Mouse (Mus musculus) embryo, embryonic 10 days (tissue): Measurements from ENCODE around the gene Fam98c.
"Not testable (repeated sequence)": the region's sequence is repeated elsewhere in the genome, so short reads cannot be mapped to it uniquely, and the experiment has no call there.

Experiments
- DNase-seq: peaks from one replicate; pipeline ENCODE4 v3.0.0-alpha.2; 2015; ENCODE audit warnings: low spot score

Gene Fam98c

DNA sequence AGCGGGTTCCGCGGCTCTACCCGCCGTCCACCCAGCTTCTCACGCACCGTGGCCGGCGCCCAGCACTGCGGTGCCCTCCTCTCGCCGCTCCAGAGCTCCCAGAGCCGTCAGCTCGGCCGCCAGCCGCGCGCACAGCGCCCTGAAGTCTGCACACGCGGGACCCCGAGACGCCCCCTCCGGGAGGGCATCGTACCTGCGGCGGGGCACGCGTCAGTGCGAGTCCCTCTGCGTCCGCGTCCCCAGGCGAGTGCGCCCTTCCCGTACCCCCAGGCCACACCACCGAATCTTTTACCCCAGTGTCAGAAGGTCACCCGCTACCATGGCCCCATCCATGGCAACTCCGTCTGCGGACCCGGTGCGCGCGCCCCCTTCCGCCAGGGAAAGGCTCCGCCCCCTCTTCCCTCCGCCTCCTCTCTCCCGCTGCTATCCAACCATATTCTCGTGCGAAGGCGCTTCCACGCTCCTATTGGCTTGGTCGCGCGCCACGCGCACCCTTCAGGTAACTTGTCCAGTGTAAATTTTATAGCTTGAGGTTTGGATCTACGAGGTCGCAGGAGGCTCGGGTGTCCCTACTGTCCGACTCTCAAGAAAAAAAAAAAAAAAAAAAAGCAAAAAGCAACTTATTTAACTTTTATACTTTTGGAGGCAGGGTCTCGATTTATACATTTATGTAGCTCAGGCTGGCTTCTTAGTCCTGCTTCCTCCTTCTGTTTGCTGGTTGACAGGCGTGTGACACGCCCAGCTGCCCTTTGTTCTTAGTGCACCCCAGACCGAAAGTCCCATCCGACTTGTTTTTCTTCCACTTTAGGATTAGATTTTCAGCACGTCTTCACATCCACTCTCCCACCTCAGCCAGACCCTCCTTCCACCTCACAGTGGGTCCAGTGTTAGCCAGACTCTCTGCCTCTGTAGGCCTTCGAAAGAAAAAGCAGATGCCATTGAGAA, at the start of gene Fam98c:
Gene Fam98c (minus strand): TSS at position 397 of the 945 bp plus-strand sequence.
- DNase-seq = peak; percentile 93

DNA sequence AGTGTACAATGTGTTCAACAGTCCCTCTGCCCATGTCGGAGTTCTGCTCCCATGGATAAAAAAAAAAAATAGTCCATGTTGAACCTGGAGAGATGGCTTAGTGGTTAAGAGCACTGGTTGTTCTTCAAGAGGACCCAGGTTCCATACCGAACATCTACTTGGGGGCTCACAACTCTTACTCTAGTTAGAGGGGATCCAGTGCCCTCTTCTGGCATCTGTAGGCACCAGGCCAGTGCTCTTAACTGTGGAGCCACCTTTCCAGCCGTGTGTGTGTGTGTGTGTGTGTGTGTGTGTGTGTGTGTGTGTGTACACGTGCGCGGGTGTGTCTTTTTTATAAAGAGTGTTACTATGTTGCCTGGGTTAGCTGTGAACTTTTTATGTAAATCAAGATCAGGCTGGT, 46.5 kb upstream of the Fam98c start:
- DNase-seq = no peak

DNA sequence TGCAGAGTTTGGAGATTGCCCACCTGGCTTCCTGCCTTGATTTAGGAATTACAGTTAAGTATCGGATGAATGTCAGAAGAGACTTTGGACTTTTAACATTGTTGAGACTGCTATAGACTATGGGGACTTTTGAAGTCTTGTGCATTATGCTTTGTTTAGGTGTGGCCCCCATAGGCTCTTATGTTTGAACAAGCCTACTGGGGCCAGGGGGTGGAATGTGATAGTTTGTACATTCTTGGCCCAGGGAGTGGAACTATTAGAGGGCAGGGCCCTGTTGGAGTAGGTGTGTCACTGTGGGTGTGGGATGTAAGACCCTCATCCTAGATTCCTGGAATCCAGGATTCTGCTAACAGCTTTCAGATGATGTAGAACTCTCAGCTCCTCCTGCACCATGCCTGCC, 38.2 kb upstream of the Fam98c start:
- not testable (repeated sequence) for DNase-seq

DNA sequence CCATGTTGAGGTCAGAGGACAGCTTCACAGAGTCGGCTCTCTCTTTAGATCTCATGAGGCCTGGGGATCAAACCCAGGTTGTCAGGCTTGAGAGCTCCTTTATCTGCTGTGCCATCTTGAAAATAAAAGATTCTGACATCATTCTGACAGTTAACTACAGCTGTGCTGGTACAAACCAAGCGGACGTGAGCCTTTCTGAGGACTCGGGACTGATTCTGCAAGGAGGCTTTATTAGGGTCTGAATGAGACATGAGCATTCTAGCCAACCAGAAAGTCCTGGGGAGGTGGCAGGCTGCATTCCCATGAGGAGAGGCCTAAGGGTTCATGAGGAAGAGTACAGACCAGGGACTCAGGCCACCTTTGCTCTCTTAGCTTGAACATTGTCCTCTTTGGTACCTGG, 25.3 kb upstream of the Fam98c start:
- DNase-seq = not testable (repeated sequence)

DNA sequence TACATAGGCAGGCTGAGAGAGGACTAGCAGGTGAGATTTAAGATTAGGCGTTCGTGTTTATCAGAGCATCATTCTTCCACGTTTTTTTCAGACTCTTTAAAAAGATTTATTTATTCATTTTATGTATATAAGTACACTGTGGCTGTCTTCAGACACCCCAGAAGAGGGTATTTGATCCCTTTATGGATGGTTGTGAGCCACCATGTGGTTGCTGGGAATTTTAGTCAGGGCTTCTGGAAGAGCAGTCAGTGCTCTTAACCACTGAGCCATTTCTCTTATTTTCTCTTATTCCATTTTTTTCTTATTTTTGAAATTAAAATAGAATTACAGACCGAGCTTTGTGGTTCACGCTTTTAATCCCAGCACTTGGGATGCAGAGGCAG, 24.8 kb upstream of the Fam98c start:
- no peak for DNase-seq

DNA sequence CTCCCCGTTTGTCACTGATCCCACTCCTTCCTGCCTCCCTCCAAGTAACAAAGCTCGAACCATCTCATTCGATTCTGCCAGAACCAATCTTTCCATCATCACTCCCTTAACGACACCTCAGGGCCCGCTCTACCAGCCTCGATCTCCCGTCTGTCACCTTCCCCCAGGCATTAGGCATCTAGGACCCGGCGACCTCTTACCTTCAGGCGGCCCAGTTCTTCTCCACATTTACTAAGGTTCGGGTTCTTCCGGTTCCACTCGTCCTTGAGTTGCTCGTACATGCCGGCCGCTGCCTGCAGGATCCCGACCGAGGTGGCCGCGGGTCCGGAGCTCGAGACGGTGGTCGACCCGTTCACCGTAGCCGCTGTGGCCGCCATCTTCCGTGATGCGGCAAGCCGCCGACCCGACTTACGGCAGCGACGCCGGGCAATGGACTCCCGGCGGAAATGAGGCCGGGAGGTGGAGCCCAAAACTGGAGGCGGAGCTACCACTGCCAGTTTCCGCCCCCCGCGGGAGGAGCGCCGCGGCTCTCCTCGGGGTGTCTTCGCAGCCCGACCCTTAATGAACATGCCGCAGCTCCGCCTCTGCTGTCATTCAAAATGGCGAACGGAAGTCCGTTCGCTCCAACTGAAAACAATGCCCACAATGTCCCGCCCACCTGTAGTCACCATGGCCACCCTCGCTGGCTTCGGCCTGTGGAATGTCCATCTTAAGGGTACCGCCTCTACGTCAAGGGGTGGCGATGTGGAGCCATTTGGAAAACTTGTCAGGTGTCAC, 24.2 kb upstream of the Fam98c start, which contains the start of gene Psmd8:
Gene Psmd8 (minus strand): TSS at position 625 of the 777 bp plus-strand sequence.
- peak; percentile 99 for DNase-seq

DNA sequence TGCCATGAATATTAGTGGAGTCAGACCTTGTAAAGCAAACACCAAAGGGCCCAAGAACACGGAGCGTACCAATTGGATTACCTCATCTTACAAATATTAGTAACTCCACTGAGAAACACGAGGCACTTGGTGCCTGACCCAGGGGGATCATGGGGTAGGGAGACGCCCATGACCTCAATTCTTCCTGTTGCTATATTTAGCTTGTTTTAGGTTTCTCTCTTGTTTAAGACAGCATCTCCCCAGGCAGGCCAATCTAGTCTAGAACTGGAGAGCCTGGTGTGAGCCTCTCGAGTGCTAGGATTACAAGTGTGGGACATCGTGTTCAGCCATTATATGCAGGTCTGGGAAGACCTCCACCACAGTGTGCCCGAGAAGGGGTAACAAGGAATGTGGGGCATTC, 23.3 kb upstream of the Fam98c start:
- no peak for DNase-seq

DNA sequence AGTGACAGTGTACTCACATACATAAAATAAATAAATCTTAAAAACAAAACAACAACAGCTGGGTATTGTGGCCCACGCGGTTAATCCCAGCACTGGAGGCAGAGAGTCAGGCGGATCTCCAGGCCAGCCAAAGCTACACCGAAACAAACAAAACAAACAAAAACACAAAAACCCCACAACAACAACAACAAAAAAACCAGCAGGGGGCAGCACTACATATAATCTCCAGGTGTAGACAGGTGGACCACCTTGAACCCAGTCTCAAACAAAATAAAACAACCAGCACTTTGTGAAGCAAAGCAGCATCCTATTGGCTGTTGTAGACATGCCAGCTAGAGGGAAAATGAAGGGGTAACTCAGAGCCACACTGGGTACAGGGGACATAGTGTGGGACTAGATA, 22.1 kb upstream of the Fam98c start:
- no peak for DNase-seq

DNA sequence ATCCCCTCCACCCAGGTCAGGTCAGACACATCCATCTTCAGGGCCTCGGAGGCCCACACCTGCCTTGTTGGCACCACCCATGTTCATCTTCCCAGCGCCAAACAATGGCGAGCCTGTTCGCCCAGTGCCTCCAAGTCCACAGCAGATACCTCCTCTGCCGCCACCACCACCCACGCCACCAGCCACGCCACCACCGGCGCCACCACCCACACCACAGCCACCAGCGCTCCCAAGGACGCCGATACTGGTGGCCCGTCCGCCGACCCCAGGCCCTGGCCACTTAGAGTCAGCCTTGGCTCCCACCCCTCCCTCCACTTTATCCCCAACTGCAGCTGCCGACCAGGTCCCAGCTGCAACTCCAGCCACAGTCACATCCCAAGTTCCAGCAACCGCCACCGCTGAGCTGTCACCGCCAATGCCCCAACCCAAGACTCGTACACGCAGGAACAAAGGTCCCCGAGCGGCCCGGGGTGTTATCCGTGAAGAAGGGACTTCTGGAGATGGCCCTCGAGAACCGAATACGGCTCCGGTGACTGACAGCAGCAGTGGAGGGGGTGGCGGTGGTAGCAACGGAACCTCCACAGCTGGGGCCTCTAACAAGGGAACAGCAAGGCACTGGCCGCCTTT, 16.5 kb upstream of the Fam98c start:
- no peak for DNase-seq

DNA sequence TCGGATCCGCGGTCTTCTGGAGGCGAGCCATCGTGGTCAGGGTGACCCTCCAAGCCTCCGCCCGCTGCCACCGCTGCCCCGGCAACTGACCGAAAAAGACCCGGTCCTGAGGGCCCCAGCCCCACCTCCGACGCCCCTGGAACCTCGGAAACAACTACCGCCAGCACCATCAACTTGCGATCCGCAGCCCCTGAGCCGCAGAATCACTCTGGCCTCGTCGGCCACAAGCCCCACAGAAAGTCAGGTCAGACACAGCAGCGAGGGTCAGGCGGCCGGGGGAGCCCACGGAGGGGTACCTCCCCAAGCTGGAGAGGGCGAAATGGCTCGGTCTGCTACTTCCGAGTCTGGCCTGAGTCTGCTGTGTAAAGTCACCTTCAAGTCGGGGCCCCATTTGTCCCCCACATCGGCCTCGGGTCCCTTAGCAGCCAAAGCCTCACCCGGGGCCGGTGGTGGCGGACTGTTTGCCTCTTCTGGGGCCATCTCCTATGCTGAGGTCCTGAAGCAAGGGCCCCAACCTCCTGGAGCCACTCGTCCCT, 15.6 kb upstream of the Fam98c start:
- no peak for DNase-seq

DNA sequence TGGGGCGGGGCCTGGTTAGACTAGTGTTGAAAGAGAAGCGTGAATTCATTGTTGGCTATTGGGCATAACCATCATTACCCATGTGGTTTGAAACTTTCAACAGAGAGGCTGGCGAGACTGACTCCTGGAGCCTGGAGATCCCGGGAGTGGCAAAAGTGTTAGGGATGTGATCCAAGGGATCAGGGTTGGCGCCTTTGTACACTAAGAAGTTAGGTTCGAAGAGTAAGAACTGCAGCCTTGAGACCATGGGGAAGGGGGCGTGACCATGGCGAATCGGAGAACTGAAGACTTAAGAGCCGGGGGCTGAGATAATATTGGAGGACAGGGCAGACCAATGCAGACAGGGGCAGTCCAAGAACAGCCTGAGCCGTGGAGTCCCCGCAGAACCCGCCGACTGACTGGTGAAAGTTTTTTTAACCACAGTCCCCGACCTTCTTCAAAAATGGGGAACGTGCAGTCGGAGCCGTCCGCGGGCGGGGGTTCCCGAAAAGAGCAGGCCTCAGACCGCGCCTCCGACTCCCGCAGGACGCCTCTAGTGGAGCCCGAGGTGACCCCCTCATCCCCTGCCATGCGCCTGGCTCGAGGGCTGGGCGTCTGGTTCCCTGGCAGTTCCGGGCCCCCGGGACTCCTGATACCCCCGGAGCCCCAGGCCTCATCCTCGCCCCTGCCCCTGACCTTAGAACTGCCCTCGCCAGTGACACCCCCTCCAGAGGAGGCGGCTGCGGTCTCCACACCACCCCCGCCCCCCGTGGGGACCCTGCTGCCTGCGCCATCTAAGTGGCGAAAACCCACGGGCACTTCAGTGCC, 14.9 kb upstream of the Fam98c start:
- peak; percentile 65 for DNase-seq

DNA sequence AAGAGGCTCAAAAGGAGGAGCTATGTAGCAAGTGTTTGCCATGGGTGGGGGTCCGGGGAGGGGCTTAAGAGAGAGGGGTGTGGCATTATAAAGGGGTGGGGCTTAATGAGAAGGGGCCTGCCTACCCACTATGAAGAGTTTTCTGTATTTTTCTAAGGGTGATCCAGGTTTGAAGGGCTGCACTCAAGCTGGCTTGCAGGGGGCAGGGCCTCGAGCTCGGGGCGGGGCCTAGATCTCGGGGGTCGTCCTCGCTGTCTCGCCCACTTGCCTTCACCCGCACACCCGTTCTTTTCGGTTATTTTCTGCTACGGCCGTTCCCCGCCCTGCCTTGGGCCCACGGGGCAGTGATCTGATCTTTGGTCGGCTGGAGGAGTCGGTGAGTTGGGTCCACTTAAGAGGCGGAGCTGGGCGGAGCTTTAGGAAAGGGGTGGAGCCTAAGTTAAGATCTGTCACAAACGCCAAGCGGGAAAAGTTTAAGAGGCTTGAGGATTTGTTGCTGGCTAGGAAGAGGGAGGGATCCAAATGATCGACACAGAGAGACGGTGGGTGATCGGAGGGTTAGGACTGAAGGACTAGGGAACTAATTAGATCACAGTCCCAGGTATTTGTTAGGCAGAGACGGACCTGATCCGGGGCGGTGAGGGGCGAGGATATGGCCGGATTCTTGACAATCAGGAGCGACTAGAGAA, 14.2 kb upstream of the Fam98c start, which contains the start of the genes Ggn and Spred3:
Gene Ggn (plus strand): TSS at position 145 of the 689 bp plus-strand sequence.
Gene Spred3 (minus strand): TSS at position 346 of the 689 bp plus-strand sequence.
- DNase-seq = peak; percentile 79

DNA sequence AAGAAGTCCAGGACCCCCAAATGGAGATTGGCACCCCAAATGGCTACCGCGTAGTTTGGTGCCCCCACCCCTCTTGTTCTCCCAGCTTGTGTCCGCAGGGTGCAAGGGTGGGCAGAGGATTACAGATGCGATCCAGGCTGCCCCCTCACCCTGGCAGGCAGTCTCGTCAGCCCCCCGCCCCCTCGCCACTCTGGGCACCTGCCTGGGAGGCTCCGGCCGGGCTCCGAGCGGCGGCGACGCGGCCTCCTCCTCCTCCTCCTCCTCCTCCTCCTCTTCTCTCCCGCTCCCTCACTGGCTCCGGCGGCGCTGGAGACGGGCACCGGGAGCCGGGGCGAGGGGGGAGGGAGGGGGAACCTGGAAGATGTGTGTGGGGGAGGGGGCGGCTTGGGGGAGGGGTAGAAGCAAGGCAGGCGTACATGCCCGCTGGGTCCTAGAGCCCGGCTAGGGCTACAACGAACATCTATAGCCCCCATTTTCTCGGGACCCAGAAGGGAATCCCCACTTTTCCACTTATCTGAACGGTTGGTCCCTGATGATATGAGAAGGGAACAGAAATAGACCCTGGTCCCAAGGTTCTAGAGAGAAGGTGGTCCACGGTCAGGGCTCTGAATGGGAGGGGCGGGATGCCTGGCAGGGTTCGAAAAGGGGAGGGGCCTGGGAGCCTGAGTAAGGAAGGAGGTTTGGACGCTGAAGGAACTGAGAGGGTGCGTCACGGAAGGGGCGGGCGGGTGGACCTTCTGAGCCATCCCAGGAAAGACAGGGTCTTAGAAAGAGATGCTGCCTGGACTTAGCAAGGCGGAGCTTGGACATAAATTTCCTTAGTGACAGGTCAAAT, 13.4 kb upstream of the Fam98c start:
- DNase-seq = peak; percentile 90

DNA sequence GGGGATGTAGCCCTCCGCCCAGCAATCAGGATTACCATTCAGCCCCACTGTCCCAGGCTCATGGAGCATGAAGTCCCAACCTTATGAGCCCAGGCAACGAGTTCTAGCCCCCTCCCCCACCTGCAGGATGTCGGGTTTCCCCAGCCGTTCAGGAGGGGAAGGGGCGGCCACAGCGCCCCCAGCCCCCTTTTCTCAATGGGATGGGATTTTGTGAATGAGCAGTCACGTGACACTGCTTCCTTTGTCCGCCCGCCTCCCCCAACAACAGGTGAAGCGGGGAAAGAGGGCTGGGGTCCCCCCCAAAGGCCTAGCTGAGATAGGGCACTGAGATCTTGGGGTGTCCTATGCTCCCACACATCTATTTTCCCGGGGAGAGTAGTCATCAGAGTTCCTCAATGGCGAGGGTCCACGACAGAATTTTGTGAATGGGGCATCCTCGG, 12.8 kb upstream of the Fam98c start:
- peak; percentile 50 for DNase-seq

DNA sequence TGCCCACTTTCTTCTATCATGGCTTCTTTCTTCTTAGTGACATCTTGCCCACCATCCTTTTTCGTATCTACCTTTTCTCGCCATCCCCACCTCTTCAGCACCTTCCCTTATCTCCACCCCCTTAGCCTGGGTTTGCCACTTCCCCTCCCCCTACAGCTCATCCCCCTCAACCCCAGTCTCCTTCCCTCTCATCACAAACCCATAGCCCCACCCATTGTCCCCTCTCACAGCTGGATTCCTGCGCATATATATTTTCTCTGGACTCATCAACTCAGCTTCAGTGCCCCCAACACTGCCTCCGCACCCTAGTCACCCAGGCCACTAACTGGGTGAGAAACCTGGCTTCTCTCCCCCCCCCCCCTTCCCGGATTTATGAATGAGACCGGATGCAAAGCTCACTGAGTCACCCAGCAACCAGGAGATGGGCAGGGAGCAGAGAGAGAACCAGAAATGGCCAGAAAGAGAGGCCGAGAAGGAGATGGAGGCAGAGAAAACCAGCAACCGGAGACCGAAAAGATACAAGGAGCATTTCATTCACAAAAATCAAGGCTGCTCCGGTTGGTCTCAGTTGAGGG, 12.2 kb upstream of the Fam98c start:
- no peak for DNase-seq

DNA sequence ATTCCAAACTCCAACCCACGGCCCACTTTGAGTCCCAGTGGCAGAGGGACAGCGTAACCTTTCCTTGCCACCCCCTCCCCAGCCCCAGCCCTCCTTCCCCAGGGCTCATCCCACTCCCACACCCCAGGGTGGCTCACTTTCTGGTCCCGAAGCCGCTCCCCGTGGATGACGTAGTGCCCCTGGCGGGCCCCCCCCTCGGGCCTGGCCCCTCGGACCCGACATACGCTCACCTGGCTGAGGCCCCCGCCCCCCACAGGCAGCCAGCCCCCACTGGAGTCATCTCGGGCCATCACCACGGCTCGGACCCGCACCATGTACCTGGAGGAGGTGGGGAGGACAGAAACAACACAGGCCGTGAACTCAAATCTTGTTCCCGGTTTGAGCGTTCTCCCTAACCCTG, 11.6 kb upstream of the Fam98c start:
- DNase-seq = no peak

DNA sequence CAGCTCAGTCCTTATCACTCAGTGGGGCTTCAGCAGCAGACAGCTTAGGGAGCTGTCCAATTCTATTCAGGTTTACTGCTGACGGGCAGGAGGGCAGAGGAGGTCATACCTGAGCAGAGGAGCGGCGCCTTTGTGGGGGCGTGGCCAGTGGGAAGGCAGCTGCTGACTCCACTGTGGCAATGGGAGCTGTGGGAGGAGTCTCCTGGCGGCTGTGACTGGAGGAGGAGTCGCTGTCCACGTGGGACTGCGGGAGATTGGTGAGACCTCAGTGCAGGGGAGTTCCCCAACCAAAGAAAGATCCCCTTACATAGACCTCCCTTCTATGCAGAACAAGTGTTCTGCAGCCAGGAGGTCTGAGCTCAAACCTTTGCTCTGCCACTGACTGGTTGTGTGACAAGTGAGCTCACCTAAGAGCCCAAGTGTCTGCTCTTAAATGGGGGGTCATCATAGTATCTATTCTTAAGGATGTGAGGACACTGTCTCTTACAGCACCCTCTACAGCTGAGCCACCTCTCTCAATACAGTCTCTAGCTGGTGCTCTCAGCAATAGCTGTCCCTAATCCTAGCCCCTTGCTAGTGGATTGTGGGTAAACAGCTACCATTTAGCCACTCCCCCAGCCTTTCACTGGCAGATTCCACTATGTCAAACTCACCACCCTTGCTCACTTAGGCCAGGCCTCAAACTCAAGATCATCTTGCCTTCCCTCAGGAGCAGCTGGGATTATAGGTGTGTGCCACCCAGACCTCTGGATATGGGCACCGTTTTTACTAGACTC, 6.9 kb upstream of the Fam98c start:
- peak; percentile 74 for DNase-seq

DNA sequence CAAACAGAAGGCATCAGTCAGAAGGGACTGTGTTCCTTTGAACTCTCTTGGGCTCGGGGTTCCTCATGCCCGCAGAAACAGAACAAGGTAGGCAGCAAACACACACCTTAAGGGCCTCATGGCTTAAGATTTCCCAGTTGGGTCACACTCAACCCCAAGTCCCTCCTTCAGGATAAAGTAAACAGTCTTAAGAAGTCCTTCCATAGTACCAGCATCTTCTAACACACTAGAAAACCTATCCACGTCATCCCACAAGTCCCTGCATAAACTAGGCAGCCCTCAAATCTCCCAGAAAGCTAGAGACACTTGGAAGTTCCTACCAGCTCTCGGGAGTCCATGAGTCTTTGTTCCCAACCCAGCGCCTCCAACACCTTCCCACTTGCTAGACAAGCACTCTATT, 6.3 kb upstream of the Fam98c start:
- no peak for DNase-seq
